Mouse (Mus musculus): ENCODE results near the gene Alk. TPM values are rescaled to one million over a fixed set of nuclear protein-coding genes. Genes with fewer than 3 reads are reported as not detected.

Alk gene
- polyA plus RNA-seq, 1 experiment, result not detected

DNA sequence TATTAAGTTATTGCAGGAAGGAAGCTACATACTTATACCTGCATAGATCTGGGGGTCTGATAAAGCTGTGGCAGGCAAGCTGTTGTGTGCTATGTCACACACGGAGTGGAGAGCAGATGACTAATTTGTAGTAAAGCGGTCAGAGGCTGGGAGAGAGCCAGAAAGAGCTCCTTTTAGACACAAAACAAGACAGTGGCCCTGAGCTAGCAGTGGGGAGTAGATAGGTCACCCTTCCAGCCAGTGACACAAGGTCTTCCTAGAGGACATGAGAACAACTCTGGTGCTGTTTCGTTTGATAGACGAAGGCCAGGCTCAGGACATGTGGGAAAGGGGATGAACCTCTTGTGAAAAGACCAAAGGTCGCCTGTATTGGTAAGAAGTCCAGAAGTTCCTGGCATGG, 596.0 kb downstream of the Alk start:
- WGBS, result 88% methylated on average over 5 of the region's 5 CpGs

DNA sequence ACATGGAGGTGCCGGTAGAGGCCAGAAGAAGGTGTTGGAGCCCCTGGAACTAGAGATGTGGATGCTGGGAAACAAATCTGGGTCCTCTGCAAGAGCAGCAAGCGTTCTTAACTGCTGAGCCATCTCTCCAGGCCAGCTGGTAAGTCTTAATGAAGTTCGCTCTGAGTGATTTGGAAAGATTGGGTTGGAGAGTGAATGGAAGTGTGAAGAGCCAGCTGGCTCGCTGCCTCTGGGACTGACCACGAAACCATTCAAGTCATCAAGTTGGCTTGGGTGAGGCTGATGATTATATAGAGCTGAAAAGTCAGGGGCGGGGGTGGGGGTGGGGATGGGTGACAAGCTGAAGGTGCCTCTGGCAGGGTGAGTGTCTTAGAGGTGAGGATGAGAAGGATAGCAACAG, 599.1 kb downstream of the Alk start:
- Histone ChIP-seq H3K4me1 (ENCODE audit: control insufficient read depth, insufficient read depth, low read length) (no peaks in the 10 kb centered on the region), H3K4me3 (ENCODE audit: insufficient read depth, low read depth, low read length) (no peak overlapping the region), H3K27ac (ENCODE audit: insufficient read depth, low read depth, low read length) (no peak overlapping the region)
- TF ChIP-seq POLR2A (IDR thresholded peaks at IDR 0.05; ENCODE audit: insufficient read depth, low read depth, low read length), result no peak
- TF ChIP-seq CTCF (IDR thresholded peaks at IDR 0.05; ENCODE audit: insufficient read depth, low read depth, low read length), result no peak
- 61% methylated on average over 6 of the region's 6 CpGs for WGBS

More for the DNA sequence above, 596.0 kb downstream of the Alk start:
- H3K4me1 ChIP-seq (ENCODE audit: control insufficient read depth, insufficient read depth, low read length), result no peaks in the 10 kb centered on the region
- no peak overlapping the region for H3K4me3 ChIP-seq (ENCODE audit: insufficient read depth, low read depth, low read length)
- TF ChIP-seq CTCF (IDR thresholded peaks at IDR 0.05; ENCODE audit: insufficient read depth, low read depth, low read length) (no peak), POLR2A (IDR thresholded peaks at IDR 0.05; ENCODE audit: insufficient read depth, low read depth, low read length) (no peak)
- H3K27ac ChIP-seq (ENCODE audit: insufficient read depth, low read depth, low read length), result no peak overlapping the region

DNA sequence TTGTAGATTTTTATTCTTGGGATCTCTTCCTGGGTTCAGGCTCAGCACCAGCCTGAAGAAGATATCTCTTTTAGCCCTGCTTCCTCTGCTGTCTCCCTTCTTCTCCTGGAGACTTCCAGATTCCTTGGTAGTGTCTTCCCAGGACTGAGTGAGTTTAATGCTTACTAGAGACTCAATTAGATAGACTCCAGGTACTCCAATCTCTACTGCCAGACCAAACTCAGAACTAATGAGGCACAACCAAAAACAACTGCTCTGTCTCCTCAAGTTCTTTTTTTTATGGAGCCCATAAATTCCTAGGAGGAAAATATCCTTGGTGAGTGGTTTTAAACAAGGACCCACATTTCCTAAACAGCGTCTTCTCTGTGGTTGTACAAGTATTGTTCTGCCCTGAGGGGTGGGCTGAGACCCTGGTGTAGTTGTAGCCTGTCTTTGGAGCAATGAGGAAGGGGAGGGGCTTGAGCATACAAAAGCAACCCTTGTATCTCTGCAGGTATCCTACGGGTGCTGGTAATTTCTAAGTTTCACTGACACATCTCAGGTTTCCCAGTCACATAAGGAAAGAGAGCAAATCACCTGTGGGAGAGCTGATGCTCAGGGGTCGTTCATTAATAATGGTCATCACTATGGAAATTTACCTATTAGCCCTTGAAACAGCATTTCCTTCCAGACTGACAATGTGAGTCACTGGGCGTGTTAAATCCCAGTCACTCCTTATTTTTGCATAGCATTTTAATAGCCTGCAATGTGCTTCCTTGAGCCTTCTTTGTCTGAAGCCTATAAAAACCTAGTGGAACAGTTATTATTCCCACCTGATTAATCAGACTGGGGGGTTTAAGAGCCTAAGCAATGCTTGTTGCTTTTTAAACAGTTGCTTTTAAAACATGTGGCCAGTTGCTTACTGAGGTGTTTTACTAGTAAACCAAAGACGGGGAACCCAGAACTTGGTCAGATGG, 604.6 kb downstream of the Alk start:
- 78% methylated on average over 5 of the region's 5 CpGs for WGBS
- no peak overlapping the region for H3K27ac ChIP-seq (ENCODE audit: insufficient read depth, low read depth, low read length)
- TF ChIP-seq POLR2A (IDR thresholded peaks at IDR 0.05; ENCODE audit: insufficient read depth, low read depth, low read length) (no peak), CTCF (IDR thresholded peaks at IDR 0.05; ENCODE audit: insufficient read depth, low read depth, low read length) (no peak)

DNA sequence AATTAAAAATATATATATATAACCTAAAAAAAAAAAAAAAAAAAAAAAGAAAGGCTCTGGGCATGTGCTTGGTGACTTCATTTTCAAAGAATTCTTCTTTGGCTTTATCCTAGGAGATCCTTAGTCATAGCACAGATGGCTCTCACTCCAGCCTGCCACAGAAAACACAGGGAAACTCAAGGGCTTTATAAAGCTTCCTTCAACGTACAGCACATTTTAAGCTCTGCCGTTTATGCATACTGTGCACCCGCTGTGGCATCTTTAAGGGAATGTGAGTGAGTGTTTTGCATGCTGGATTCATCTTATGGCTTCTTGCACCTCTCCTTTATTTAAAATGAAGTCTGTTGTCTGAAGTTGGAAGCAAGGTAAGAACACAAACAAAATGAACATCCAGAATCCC, 606.7 kb downstream of the Alk start:
- 81% methylated on average over 3 of the region's 3 CpGs for WGBS
- Histone ChIP-seq H3K4me3 (ENCODE audit: insufficient read depth, low read depth, low read length) (no peak overlapping the region), H3K4me1 (ENCODE audit: control insufficient read depth, insufficient read depth, low read length) (no peaks in the 10 kb centered on the region), H3K27ac (ENCODE audit: insufficient read depth, low read depth, low read length) (no peak overlapping the region)
- TF ChIP-seq POLR2A (IDR thresholded peaks at IDR 0.05; ENCODE audit: insufficient read depth, low read depth, low read length), result no peak
- TF ChIP-seq CTCF (IDR thresholded peaks at IDR 0.05; ENCODE audit: insufficient read depth, low read depth, low read length), result no peak

More for the DNA sequence above, 604.6 kb downstream of the Alk start:
- Histone ChIP-seq H3K4me3 (ENCODE audit: insufficient read depth, low read depth, low read length) (no peak overlapping the region), H3K4me1 (ENCODE audit: control insufficient read depth, insufficient read depth, low read length) (no peaks in the 10 kb centered on the region)

DNA sequence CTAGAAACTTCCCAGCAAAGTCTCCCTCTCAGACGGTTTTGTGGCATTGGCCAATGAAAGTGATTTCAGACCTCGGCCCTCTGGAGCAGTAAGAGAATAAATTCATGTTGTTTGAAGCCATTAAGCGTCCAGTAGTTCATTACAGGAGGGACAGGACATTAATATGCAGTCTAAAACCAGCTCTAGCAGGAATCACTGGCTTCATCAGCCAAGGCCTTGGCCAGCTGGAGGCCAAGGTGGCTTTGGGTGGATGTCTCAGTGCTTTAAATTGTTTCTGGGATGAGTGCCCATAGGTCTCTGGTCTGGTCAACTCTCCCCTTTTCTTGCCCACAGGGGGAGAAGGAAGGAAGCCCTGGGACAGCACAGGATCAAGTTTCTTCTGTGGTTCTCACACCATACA, 608.9 kb downstream of the Alk start:
- H3K4me3 ChIP-seq (ENCODE audit: insufficient read depth, low read depth, low read length), result no peak overlapping the region
- H3K27ac ChIP-seq (ENCODE audit: insufficient read depth, low read depth, low read length), result no peak overlapping the region
- 71% methylated on average over 3 of the region's 3 CpGs for WGBS
- TF ChIP-seq CTCF (IDR thresholded peaks at IDR 0.05; ENCODE audit: insufficient read depth, low read depth, low read length) (no peak), POLR2A (IDR thresholded peaks at IDR 0.05; ENCODE audit: insufficient read depth, low read depth, low read length) (no peak)
- H3K4me1 ChIP-seq (ENCODE audit: control insufficient read depth, insufficient read depth, low read length), result no peaks in the 10 kb centered on the region

DNA sequence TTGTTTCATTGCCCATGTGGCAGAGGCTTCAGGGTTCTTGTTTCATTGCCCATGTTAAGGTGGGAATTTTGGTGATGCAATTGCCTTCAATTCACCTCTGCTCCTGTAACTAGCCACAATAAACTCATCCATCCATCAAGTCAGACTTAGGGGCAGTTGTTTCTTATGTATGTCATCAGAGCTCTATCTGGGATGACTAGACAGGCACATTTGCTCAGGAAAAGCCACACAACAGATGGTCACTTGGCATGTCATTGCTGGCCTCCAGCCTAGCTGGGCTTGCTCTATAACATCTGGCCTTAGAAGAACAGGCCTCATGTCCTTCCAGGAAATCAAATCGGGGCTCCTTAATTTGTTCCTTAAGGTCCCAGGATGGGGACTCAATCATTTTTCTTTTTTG, 610.3 kb downstream of the Alk start:
- H3K27ac ChIP-seq (ENCODE audit: insufficient read depth, low read depth, low read length), result no peak overlapping the region
- TF ChIP-seq POLR2A (IDR thresholded peaks at IDR 0.05; ENCODE audit: insufficient read depth, low read depth, low read length) (no peak), CTCF (IDR thresholded peaks at IDR 0.05; ENCODE audit: insufficient read depth, low read depth, low read length) (no peak)
- 88% methylated on average over 1 of the region's 1 CpGs for WGBS
- H3K4me1 ChIP-seq (ENCODE audit: control insufficient read depth, insufficient read depth, low read length), result no peaks in the 10 kb centered on the region
- H3K4me3 ChIP-seq (ENCODE audit: insufficient read depth, low read depth, low read length), result no peak overlapping the region

DNA sequence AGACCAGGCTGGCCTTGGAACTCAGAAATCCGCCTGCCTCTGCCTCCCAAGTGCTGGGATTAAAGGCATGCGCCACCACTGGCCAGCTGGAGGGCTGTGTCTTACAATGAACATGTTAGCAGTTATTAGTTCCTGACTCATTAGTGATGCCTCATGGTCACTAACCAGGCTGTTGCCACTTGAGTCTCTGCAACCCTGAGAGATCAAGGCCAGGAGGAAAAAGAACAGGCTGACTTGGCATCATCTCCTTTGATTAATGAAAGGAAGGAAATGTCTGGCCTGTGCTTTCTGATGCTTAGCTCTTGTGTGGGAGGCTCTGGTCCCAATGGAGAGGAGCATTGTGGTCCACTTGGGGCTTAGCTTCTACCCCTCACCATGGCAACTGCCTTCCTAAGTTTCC, 611.4 kb downstream of the Alk start:
- H3K4me3 ChIP-seq (ENCODE audit: insufficient read depth, low read depth, low read length), result no peak overlapping the region
- no peaks in the 10 kb centered on the region for H3K4me1 ChIP-seq (ENCODE audit: control insufficient read depth, insufficient read depth, low read length)
- TF ChIP-seq CTCF (IDR thresholded peaks at IDR 0.05; ENCODE audit: insufficient read depth, low read depth, low read length) (no peak), POLR2A (IDR thresholded peaks at IDR 0.05; ENCODE audit: insufficient read depth, low read depth, low read length) (no peak)
- WGBS, result 99% methylated on average over 2 of the region's 2 CpGs
- H3K27ac ChIP-seq (ENCODE audit: insufficient read depth, low read depth, low read length), result no peak overlapping the region

DNA sequence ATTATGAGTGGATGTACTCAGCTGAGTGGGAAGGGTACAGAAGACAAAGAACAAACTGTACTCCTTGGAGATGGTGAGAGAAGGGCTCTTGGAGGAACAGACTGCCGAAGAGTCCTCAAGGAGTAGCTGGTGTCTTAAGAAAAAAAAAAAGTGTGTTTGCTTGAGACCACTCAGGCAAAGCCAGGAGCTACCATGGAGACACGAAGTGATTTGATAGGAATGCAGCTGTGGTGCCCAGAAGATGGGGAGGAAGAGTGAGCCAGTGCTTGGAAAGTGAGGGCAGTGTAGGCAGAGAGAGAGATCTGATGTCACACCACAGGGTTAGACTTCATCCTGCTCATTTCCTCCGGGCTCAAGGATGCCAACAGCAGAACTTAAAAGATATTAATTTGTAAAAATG, 613.2 kb downstream of the Alk start:
- TF ChIP-seq POLR2A (IDR thresholded peaks at IDR 0.05; ENCODE audit: insufficient read depth, low read depth, low read length), result no peak
- no peak for TF ChIP-seq CTCF (IDR thresholded peaks at IDR 0.05; ENCODE audit: insufficient read depth, low read depth, low read length)
- 68% methylated on average over 3 of the region's 3 CpGs for WGBS
- Histone ChIP-seq H3K4me1 (ENCODE audit: control insufficient read depth, insufficient read depth, low read length) (no peaks in the 10 kb centered on the region), H3K27ac (ENCODE audit: insufficient read depth, low read depth, low read length) (no peak overlapping the region), H3K4me3 (ENCODE audit: insufficient read depth, low read depth, low read length) (no peak overlapping the region)

DNA sequence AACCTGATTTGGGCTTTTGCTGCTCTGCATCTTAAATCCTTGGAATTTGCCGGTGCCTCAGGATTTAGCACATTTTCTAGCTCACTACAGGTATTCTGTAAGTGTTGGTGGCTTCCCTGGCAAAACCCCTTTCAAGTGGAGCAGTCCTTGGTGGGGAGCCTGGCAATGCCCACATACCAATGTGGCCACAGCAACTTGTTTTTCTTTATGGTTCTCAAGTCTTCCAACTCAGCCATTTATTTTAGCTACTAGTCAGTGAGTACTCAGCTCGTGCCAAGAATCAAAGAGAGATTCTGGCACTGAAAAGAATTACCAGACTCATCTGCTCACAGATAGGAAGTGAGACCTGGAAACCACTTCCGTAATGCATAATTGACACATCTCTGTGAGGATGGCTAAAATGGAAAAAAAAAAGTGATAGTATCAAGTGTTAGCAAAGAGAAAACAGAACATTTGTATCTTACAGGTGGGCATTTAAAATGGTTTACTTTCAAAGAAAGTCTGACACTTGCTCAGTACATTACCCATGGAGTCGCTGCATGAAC, 614.2 kb downstream of the Alk start:
- WGBS, result 86% methylated on average over 4 of the region's 4 CpGs
- no peak overlapping the region for H3K27ac ChIP-seq (ENCODE audit: insufficient read depth, low read depth, low read length)
- H3K4me1 ChIP-seq (ENCODE audit: control insufficient read depth, insufficient read depth, low read length), result no peaks in the 10 kb centered on the region
- TF ChIP-seq POLR2A (IDR thresholded peaks at IDR 0.05; ENCODE audit: insufficient read depth, low read depth, low read length), result no peak
- TF ChIP-seq CTCF (IDR thresholded peaks at IDR 0.05; ENCODE audit: insufficient read depth, low read depth, low read length), result no peak
- no peak overlapping the region for H3K4me3 ChIP-seq (ENCODE audit: insufficient read depth, low read depth, low read length)
